Mouse (Mus musculus) adrenal gland, adult 2 months (tissue): ENCODE measurements at regions not wholly inside any gene's neighbourhood (a gene's known extent, or its start where the extent isn't known, plus 50 kb on each side); places are given as distances from the start of the nearest gene placed in this dataset.
A peak's percentile ranks its signal among the peaks of the same experiment; 100 is the strongest.

Experiments used
- DNase-seq: peaks from one replicate; pipeline ENCODE4 v3.0.0; 2021

- peak; percentile 77 for DNase-seq
Measured at GRCm38 (mm10) chr9:23025247-23025646, 197.6 kb upstream of the Bmper start.

GRCm38 (mm10) chr9:23027377-23028313 is 195.2 kb upstream of the Bmper start:
- peak; percentile 60 for DNase-seq

- DNase-seq = no peak
Measured at GRCm38 (mm10) chr9:23029421-23029820, 193.5 kb upstream of the Bmper start.

- peak; percentile 79 for DNase-seq
Measured at GRCm38 (mm10) chr9:23030138-23030537, 192.7 kb upstream of the Bmper start.

- DNase-seq = peak; percentile 39
Measured at GRCm38 (mm10) chr9:23030546-23030945, 192.3 kb upstream of the Bmper start.

- DNase-seq = peak; percentile 78
Measured at GRCm38 (mm10) chr9:23031916-23032315, 191.0 kb upstream of the Bmper start.

- DNase-seq = no peak
Measured at GRCm38 (mm10) chr9:23035306-23035705, 187.6 kb upstream of the Bmper start.

GRCm38 (mm10) chr9:23035901-23036610 is 186.8 kb upstream of the Bmper start:
- no peak for DNase-seq

GRCm38 (mm10) chr9:23037513-23037914 is 185.4 kb upstream of the Bmper start:
- no peak for DNase-seq

- DNase-seq = peak; percentile 52
Measured at GRCm38 (mm10) chr9:23039588-23039987, 183.3 kb upstream of the Bmper start.

GRCm38 (mm10) chr9:23041025-23041424 is 181.9 kb upstream of the Bmper start:
- DNase-seq = no peak

- peak; percentile 88 for DNase-seq
Measured at GRCm38 (mm10) chr9:23041537-23042472, 181.1 kb upstream of the Bmper start.

- peak; percentile 74 for DNase-seq
Measured at GRCm38 (mm10) chr9:23043006-23043405, 179.9 kb upstream of the Bmper start.

GRCm38 (mm10) chr9:23045486-23045885 is 177.4 kb upstream of the Bmper start:
- DNase-seq = no peak

- no peak for DNase-seq
Measured at GRCm38 (mm10) chr9:23050751-23051150, 172.1 kb upstream of the Bmper start.

GRCm38 (mm10) chr9:23059526-23059925 is 163.3 kb upstream of the Bmper start:
- DNase-seq = no peak

- no peak for DNase-seq
Measured at GRCm38 (mm10) chr9:23060526-23060925, 162.3 kb upstream of the Bmper start.

- no peak for DNase-seq
Measured at GRCm38 (mm10) chr9:23061179-23061929, 161.5 kb upstream of the Bmper start.

GRCm38 (mm10) chr9:23062057-23062655 is 160.7 kb upstream of the Bmper start:
- DNase-seq = no peak

GRCm38 (mm10) chr9:23062656-23063444 is 160.0 kb upstream of the Bmper start:
- DNase-seq = peak; percentile 40
